Mouse (Mus musculus) lung, embryonic 14.5 days (tissue): ENCODE data around the gene Ube2s. TPM values are rescaled to one million over a fixed set of nuclear protein-coding genes. Genes with fewer than 3 reads are reported as not detected.
"Not testable (repeated sequence)": the region's sequence is repeated elsewhere in the genome, so short reads cannot be mapped to it uniquely, and the experiment has no call there.

ENCODE experiments used
- ATAC-seq: fragments of 200-750 bp; cut with Nextera tagmentation; 2 replicates; pipeline ENCODE4 v1.8.0; 2017; ENCODE audit warnings: mild to moderate bottlenecking, moderate TSS enrichment, moderate library complexity; ENCODE audit not compliant: insufficient read depth
- DNase-seq: peaks from one replicate; pipeline ENCODE4 v3.0.0-alpha.2; 2015
- H3K27ac ChIP-seq: fragments of 300-500 bp; sonication (generic); 2 replicates; pipeline ENCODE4 v1.5.1; 2014; ENCODE audit warnings: low read depth, mild to moderate bottlenecking, moderate library complexity
- H3K27me3 ChIP-seq: fragments of 300-500 bp; sonication (generic); 2 replicates; pipeline ENCODE4 v1.6.1; 2014; ENCODE audit warnings: low read length, control low read depth; ENCODE audit not compliant: insufficient read depth
- H3K36me3 ChIP-seq: fragments of 300-500 bp; sonication (generic); 2 replicates; pipeline ENCODE4 v1.6.1; 2014; ENCODE audit warnings: control low read depth; ENCODE audit not compliant: insufficient read depth
- H3K4me1 ChIP-seq: fragments of 300-500 bp; sonication (generic); 2 replicates; pipeline ENCODE4 v1.6.1; 2014; ENCODE audit warnings: antibody characterized with exemption, control low read depth; ENCODE audit not compliant: insufficient read depth
- H3K4me2 ChIP-seq: fragments of 300-500 bp; sonication (generic); 2 replicates; pipeline ENCODE4 v1.6.1; 2014; ENCODE audit warnings: mild to moderate bottlenecking
- H3K4me3 ChIP-seq: fragments of 300-500 bp; sonication (generic); 2 replicates; pipeline ENCODE4 v1.5.1; 2014; ENCODE audit warnings: low read depth, low read length
- H3K9ac ChIP-seq: fragments of 300-500 bp; sonication (generic); 2 replicates; pipeline ENCODE4 v1.6.1; 2014
- H3K9me3 ChIP-seq: fragments of 300-500 bp; sonication (generic); 2 replicates; pipeline ENCODE4 v1.6.1; 2016; ENCODE audit warnings: low read depth, low read length, control low read depth
- CTCF ChIP-seq: IDR thresholded peaks from 2 replicates; pipeline ENCODE4 v1.5.1; 2016; ENCODE audit warnings: antibody characterized with exemption, low read depth
- WGBS: fragments of 180-500 bp; shearing (Covaris S2); extraction: QIAGEN DNeasy Blood & Tissue Kit; methylation state at CpG from one replicate; pipeline ENCODE4 v1.1.7; 2014; 5-methylcytosine and 5-hydroxymethylcytosine counted together
- polyA plus RNA-seq: library from polyadenylated mRNA; unstranded; fragments of >200 nt; fragmentation: Nextera tagmentation; extraction: Ambion mirVana; gene quantifications from 2 replicates; pipeline ENCODE4 v1.2.1, GENCODE M21; 2014

Gene Ube2s
- 428 and 470 TPM in 2 replicates for polyA plus RNA-seq

DNA sequence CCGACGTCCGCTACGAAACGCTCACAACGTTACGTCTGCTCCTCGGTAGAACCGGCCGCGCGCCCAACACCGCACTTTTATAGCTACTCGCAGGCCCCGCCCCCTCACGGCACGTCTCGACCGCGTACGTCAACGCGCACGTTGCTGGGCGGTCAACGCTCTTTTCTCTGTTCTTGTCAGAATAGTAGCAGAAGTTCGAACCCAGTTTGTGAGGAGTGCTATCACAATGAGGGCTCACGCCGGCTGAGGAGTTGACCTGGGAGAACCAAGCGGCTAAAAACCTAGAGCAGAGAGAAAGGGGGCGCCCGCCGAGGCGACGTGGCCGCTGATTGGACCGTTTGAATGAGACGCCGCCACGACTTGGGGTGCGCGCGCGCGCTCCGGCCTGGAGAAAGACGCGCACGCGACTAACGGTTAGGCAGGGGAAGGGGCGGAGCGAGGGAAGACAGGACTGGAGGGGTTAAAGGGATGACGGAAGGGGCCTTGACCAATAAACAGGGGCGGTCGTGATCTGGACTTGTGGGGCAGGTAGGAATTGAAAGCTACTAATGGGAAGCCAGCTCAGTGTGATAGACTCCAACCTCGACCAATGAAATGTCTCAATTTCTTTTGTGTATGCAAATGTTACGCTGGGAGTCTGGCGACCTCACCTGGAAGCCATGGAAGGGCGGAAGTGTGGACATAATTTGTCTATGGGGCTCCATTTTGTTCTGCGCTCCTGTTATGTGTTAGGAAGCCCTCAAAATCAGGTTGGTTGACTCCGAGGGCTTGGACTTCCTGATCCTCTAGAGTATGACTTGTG, at the start of gene Ube2s:
Gene Ube2s, minus strand, starts transcription at position 288 of the 802 bp plus-strand sequence.
- no peaks in the 10 kb centered on the region for H3K9me3 ChIP-seq
- H3K4me2 ChIP-seq = peak within 1 kb of the TSS; percentile 82
- H3K4me1 ChIP-seq = peaks cover 23% of the 10 kb centered on the region
- peak within 1 kb of the TSS; percentile 98 for H3K9ac ChIP-seq
- ATAC-seq (peak; percentile 99), DNase-seq (peak; percentile 99)
- TF ChIP-seq CTCF = peak; percentile 36
- H3K4me3 ChIP-seq = peak within 1 kb of the TSS; percentile 85
- peaks cover 34% of the 10 kb centered on the region for H3K36me3 ChIP-seq
- H3K27me3 ChIP-seq = no peaks in the 10 kb centered on the region
- under 1% methylated on average over 62 of the region's 62 CpGs for WGBS
- H3K27ac ChIP-seq = peak within 1 kb of the TSS; percentile 97

DNA sequence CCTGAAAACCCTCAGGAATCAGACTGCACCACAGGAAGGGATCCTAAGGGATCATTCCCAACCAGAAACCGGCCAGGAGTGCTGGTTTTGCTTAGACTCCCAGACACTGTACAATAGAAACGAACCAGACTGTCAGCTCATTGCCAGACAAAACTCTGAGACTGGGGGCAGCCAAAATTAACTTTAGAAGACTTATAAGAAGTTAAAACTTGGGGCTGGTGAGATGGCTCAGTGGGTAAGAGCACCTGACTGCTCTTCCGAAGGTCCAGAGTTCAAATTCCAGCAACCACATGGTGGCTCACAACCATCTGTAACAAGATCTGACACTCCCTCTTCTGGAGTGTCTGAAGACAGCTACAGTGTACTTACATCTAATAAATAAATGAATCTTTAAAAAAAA, 48.5 kb upstream of the Ube2s start:
- H3K4me2 ChIP-seq, H3K36me3 ChIP-seq, H3K27ac ChIP-seq, DNase-seq, H3K9ac ChIP-seq, H3K4me1 ChIP-seq, ATAC-seq, H3K27me3 ChIP-seq, H3K4me3 ChIP-seq, H3K9me3 ChIP-seq: not testable (repeated sequence)
- WGBS = 77% methylated on average over 3 of the region's 3 CpGs

DNA sequence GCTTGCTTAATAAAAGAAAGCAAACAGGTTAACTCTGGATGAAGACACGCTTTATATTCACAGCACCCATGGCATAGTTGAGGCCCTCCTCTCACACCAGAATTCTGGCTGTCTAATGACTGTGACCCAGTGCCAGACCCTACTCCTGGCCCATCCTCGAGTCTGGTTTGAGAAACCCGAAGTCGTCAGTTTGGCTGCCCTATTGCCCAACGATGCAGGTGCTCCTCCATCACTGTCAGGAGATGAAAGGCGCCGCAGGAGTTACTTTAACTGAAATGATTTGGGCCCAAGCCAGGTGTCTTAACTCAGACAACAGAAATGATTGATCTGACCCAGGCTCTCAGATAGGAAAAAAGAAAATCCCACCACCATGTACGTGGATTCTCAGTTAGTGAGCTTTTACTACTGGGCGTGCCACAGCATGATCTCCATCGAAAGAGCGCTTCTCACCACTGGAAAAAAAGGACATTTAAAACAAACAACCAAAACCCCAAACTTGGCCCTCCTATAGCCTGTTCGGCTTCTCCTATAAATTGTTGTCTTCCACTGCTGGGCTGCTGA, 47.1 kb upstream of the Ube2s start:
- Histone ChIP-seq H3K27me3 (no peaks in the 10 kb centered on the region), H3K9me3 (no peaks in the 10 kb centered on the region), H3K36me3 (no peaks in the 10 kb centered on the region), H3K9ac (no peak overlapping the region), H3K27ac (no peak overlapping the region), H3K4me3 (no peak overlapping the region), H3K4me2 (no peak overlapping the region), H3K4me1 (no peaks in the 10 kb centered on the region)
- DNase-seq = no peak
- no peak for TF ChIP-seq CTCF
- ATAC-seq = no peak
- whole genome bisulfite sequencing = 26% methylated on average over 12 of the region's 12 CpGs

DNA sequence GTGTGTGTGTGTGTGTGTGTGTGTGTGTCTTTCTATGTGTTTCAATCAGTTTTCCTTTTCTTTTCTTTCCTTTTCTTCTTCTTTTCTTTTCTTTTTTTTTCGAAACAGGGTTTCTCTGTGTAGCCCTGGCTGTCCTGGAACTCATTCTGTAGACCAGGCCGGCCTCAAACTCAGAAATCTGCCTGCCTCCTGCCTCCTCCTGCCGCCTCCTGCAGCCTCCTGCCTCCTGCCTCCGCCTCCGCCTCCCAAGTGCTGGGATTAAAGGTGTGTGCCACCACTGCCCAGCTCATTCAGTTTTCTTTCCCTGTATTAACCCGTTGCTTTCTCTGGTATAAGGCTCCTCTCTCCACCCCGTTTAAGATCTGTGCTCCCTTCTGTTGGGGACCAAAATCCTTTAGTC, 44.9 kb upstream of the Ube2s start:
- 58% methylated on average over 7 of the region's 7 CpGs for WGBS
- ATAC-seq = no peak
- no peak overlapping the region for H3K4me3 ChIP-seq
- H3K9me3 ChIP-seq = no peaks in the 10 kb centered on the region
- no peak for DNase-seq
- no peak overlapping the region for H3K27ac ChIP-seq
- no peaks in the 10 kb centered on the region for H3K27me3 ChIP-seq
- H3K36me3 ChIP-seq = no peaks in the 10 kb centered on the region
- H3K9ac ChIP-seq = no peak overlapping the region
- H3K4me2 ChIP-seq = no peak overlapping the region
- no peaks in the 10 kb centered on the region for H3K4me1 ChIP-seq
- TF ChIP-seq CTCF = no peak

DNA sequence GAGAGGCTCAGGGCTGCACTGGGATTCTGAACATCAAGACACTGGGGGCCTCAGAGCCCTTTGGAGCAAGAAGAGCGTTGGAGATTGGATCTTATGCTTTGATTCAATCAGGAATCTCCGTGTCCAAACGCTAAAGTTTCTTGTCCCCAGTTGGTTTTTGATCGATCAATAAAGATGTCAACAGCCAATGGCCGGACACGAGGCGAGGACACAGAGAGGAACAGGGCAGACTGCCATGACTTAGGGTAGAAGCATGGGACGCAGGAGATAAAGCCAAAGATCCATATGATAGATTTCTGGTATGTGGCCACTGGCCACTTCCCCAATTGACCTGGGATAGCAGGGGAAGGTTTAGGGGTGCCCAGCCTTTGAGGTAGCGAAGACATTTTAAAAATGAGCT, 44.1 kb upstream of the Ube2s start:
- 86% methylated on average over 9 of the region's 9 CpGs for WGBS
- H3K27ac ChIP-seq = no peak overlapping the region
- ATAC-seq = no peak
- no peaks in the 10 kb centered on the region for H3K4me1 ChIP-seq
- no peaks in the 10 kb centered on the region for H3K9me3 ChIP-seq
- H3K9ac ChIP-seq = no peak overlapping the region
- H3K27me3 ChIP-seq = no peaks in the 10 kb centered on the region
- DNase-seq = no peak
- TF ChIP-seq CTCF = no peak
- H3K36me3 ChIP-seq = no peaks in the 10 kb centered on the region
- H3K4me3 ChIP-seq = no peak overlapping the region
- no peak overlapping the region for H3K4me2 ChIP-seq

DNA sequence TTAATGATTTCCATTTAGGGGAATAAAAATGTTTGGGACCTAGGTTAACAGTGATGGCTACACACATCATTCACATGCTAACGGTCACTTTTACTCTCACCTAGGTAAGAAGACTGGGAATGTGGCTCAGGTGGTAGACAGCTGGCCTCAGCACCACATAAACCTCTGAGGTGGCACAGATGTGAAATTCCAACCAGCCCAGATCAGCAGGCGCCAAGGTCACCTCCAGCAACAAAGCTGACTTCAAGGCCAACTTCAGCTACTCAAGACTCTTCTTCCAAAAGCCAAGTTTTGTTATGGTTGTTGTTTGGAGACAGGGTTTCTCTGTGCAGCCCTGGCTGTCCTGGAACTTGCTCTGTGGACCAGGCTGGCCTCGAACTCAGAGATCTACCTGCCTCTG, 41.2 kb upstream of the Ube2s start:
- Histone ChIP-seq H3K4me3 (no peak overlapping the region), H3K27ac (no peak overlapping the region), H3K9ac (no peak overlapping the region), H3K27me3 (no peaks in the 10 kb centered on the region), H3K36me3 (no peaks in the 10 kb centered on the region), H3K4me2 (no peak overlapping the region), H3K9me3 (no peaks in the 10 kb centered on the region), H3K4me1 (no peaks in the 10 kb centered on the region)
- DNase-seq (no peak), ATAC-seq (no peak)
- TF ChIP-seq CTCF = no peak
- 78% methylated on average over 3 of the region's 3 CpGs for WGBS

DNA sequence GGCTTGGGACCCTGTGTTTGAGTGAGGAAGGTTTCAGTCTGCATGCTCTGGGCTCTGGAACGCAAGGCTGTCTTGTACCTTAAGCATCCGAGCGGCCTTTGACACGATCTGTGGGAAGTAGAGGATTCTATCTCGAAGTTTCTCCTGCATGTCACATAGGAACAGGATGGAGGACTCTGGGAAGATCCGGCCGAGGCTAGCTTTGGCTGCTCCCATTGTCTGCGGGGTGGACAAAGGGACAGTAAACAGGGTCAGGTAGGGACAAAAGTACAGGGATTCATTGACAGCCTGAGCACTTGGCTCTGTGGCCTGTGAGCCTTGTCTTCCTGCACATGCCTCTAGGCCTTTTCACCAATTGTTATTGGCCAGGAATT, 38.9 kb upstream of the Ube2s start:
- H3K4me1 ChIP-seq = no peaks in the 10 kb centered on the region
- no peak for ATAC-seq
- H3K9me3 ChIP-seq = no peaks in the 10 kb centered on the region
- 66% methylated on average over 8 of the region's 8 CpGs for WGBS
- no peak overlapping the region for H3K4me3 ChIP-seq
- H3K36me3 ChIP-seq = no peaks in the 10 kb centered on the region
- H3K9ac ChIP-seq = no peak overlapping the region
- no peak for DNase-seq
- H3K27me3 ChIP-seq = no peaks in the 10 kb centered on the region
- H3K27ac ChIP-seq = no peak overlapping the region
- no peak overlapping the region for H3K4me2 ChIP-seq
- TF ChIP-seq CTCF = no peak
